Mouse (Mus musculus) activated CD4-positive, CD25-positive, alpha-beta regulatory T cell, adult 9 weeks (primary cell): ENCODE results near the gene Uqcc1. TPM values are rescaled to one million over a fixed set of nuclear protein-coding genes. Genes with fewer than 3 reads are reported as not detected.

Experiments used
- polyA plus RNA-seq: library from polyadenylated mRNA; unstranded; fragments of 100-300 nt; shearing (Covaris generic); gene quantifications from one replicate; pipeline ENCODE4 v1.2.1, GENCODE M21; 2017

Gene Uqcc1
- 56.2 TPM for polyA plus RNA-seq

GRCm38 (mm10) chr2:155929531-155930442, at the start of gene Uqcc1:
Gene Uqcc1 (minus strand): TSS chr2:155930310.

GRCm38 (mm10) chr2:155956134-155957059, 26.3 kb upstream of the Uqcc1 start, which contains the start of gene Cep250:
Gene Cep250 (plus strand): TSS chr2:155956458.

GRCm38 (mm10) chr2:155945124-155945523, 15.0 kb upstream of the Uqcc1 start, which contains the start of gene Gdf5:
Gene Gdf5 (minus strand): TSS chr2:155945367.

GRCm38 (mm10) chr2:155940681-155941080, 10.6 kb upstream of the Uqcc1 start, which contains the start of gene Gm15557:
Gene Gm15557 (plus strand): TSS chr2:155940728.

GRCm38 (mm10) chr2:155834732-155835131, 95.4 kb downstream of the Uqcc1 start, which contains the start of gene Fam83c:
Gene Fam83c (minus strand): TSS chr2:155834854.

GRCm38 (mm10) chr2:155826630-155827424, 103.3 kb downstream of the Uqcc1 start, which contains the start of gene Eif6:
Gene Eif6 (minus strand): TSS chr2:155826925.

GRCm38 (mm10) chr2:155819392-155819448, 110.9 kb downstream of the Uqcc1 start, which contains the start of gene BC029722:
Gene BC029722 (minus strand): TSS chr2:155819426.

Other genes with a start within 250 kb of the Uqcc1 start
- 115 TPM for gene Trpc4ap, start 237.9 kb downstream of the Uqcc1 start, polyA plus RNA-seq
- gene Edem2, start 200.8 kb downstream of the Uqcc1 start, polyA plus RNA-seq = 80.5 TPM
- not detected for gene Gm17581, start 194.4 kb downstream of the Uqcc1 start, polyA plus RNA-seq
- gene Procr, start 179.2 kb downstream of the Uqcc1 start, polyA plus RNA-seq = not detected
- 0.10 TPM for gene Mmp24, start 155.0 kb downstream of the Uqcc1 start, polyA plus RNA-seq
- gene BC029722, start 110.9 kb downstream of the Uqcc1 start, polyA plus RNA-seq = 46.4 TPM
- gene Eif6, start 103.4 kb downstream of the Uqcc1 start, polyA plus RNA-seq = 210 TPM
- gene Fam83c, start 95.5 kb downstream of the Uqcc1 start, polyA plus RNA-seq = not detected
- gene Gm15557, start 10.4 kb upstream of the Uqcc1 start, polyA plus RNA-seq = not detected
- not detected for gene Gdf5, start 15.1 kb upstream of the Uqcc1 start, polyA plus RNA-seq
- 71.5 TPM for gene Cep250, start 26.1 kb upstream of the Uqcc1 start, polyA plus RNA-seq
- 1.1 TPM for gene 6430550D23Rik, start 77.7 kb upstream of the Uqcc1 start, polyA plus RNA-seq
- gene Ergic3, start 77.7 kb upstream of the Uqcc1 start, polyA plus RNA-seq = 166 TPM
- gene Fer1l4, start 122.6 kb upstream of the Uqcc1 start, polyA plus RNA-seq = not detected
- 0.37 TPM for gene Spag4, start 134.9 kb upstream of the Uqcc1 start, polyA plus RNA-seq
- 90.1 TPM for gene Cpne1, start 181.7 kb upstream of the Uqcc1 start, polyA plus RNA-seq
- 57.0 TPM for gene Rbm12, start 181.7 kb upstream of the Uqcc1 start, polyA plus RNA-seq
- 28.8 TPM for gene Gm28036, start 196.8 kb upstream of the Uqcc1 start, polyA plus RNA-seq
- 200 TPM for gene Romo1, start 213.7 kb upstream of the Uqcc1 start, polyA plus RNA-seq
- gene Nfs1, start 213.9 kb upstream of the Uqcc1 start, polyA plus RNA-seq = 65.0 TPM
- 1,028 TPM for gene Rbm39, start 249.9 kb upstream of the Uqcc1 start, polyA plus RNA-seq